Mouse (Mus musculus) forebrain, embryonic 11.5 days (tissue): Measurements from ENCODE around the gene Ubap2. TPM values are rescaled to one million over a fixed set of nuclear protein-coding genes. Genes with fewer than 3 reads are reported as not detected.
A peak's percentile ranks its signal among the peaks of the same experiment; 100 is the strongest.

Experiments used
- ATAC-seq: fragments of 200-750 bp; cut with Nextera tagmentation; replicated peaks from 2 replicates; pipeline ENCODE4 v1.8.0; 2017; ENCODE audit warnings: moderate TSS enrichment; ENCODE audit not compliant: low FRiP score
- DNase-seq: peaks from one replicate; pipeline ENCODE4 v3.0.0-alpha.2; 2017; ENCODE audit warnings: low spot score
- H3K27ac ChIP-seq: fragments of 300-500 bp; sonication (generic); 2 replicates; pipeline ENCODE4 v1.5.1; 2014; ENCODE audit warnings: low read depth, low read length
- H3K27me3 ChIP-seq: fragments of 300-500 bp; sonication (generic); 2 replicates; pipeline ENCODE4 v1.6.1; 2014; ENCODE audit warnings: mild to moderate bottlenecking, low read length, mixed read lengths; ENCODE audit not compliant: control insufficient read depth, insufficient read depth
- H3K36me3 ChIP-seq: fragments of 300-500 bp; sonication (generic); 2 replicates; pipeline ENCODE4 v1.6.1; 2014; ENCODE audit warnings: mild to moderate bottlenecking, low read length, moderate library complexity, mixed read lengths; ENCODE audit not compliant: control insufficient read depth, insufficient read depth
- H3K4me1 ChIP-seq: fragments of 300-500 bp; sonication (generic); replicated peaks from 2 replicates; pipeline ENCODE4 v1.6.1; 2014; ENCODE audit warnings: low read length, mixed read lengths; ENCODE audit not compliant: control insufficient read depth, insufficient read depth
- H3K4me2 ChIP-seq: fragments of 300-500 bp; sonication (generic); 2 replicates; pipeline ENCODE4 v1.6.1; 2014; ENCODE audit warnings: low read depth, mild to moderate bottlenecking, low read length, moderate library complexity, mixed read lengths; ENCODE audit not compliant: severe bottlenecking
- H3K4me3 ChIP-seq: fragments of 300-500 bp; sonication (generic); 2 replicates; pipeline ENCODE4 v1.5.1; 2014; ENCODE audit warnings: low read depth, low read length
- H3K9ac ChIP-seq: fragments of 300-500 bp; sonication (generic); 2 replicates; pipeline ENCODE4 v1.6.1; 2014; ENCODE audit warnings: low read length
- H3K9me3 ChIP-seq: fragments of 300-500 bp; sonication (generic); 2 replicates; pipeline ENCODE4 v1.6.1; 2016; ENCODE audit warnings: low read length, mixed read lengths; ENCODE audit not compliant: control insufficient read depth
- WGBS: fragments of 180-500 bp; shearing (Covaris S2); extraction: QIAGEN DNeasy Blood & Tissue Kit; methylation state at CpG from one replicate; pipeline ENCODE4 v1.1.7; 2014; 5-methylcytosine and 5-hydroxymethylcytosine counted together
- polyA plus RNA-seq: library from polyadenylated mRNA; unstranded; fragments of >200 nt; fragmentation: Nextera tagmentation; extraction: Ambion mirVana; gene quantifications from 2 replicates; pipeline ENCODE4 v1.2.1, GENCODE M21; 2014

Ubap2 gene
- polyA plus RNA-seq = 92.1 and 97.3 TPM in 2 replicates

DNA sequence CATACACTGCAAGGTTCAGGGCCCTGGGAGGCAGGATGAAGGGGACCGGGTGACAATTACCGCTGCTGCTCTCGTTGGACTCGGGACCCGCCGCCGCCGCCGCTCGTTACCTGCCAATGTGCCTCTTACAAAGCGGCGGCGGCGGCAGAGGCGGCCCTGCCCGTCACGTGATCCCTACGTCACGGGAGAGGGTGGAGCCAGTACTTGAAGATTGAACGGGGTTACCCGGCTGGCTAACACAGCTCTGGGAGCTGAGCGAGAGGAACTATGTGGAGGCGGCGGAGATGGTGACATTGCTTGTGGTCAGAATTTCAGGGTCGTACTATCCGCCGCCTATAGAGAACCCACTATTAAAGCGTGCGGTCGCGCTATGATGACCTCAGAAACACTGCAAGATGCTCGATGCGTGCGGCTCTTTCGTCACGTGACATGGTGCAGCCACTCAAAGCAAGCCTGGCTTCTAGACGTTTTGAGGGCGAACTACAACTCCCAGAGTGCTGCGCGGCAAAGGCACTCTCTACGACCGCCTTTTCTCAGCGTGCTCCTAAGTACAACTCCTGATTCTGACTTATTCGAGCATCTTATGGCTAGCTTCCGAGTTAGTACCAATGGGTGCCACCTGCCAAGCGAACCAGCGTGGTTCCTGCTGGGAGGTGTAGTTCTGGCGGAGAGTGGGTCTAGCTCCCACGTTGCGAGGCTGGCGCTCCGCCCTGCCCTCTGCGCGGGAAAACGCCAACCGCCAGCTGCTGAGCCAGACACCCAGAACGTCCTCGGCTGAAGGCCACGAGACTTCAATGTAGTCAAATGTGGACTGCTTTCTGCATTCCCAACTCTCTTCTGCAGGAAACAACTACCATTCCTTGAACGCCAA lies at the start of gene Ubap2:
TSS of gene Ubap2 (minus strand) at position 165 of the 871 bp plus-strand sequence.
- no peaks in the 10 kb centered on the region for H3K27me3 ChIP-seq
- no peaks in the 10 kb centered on the region for H3K9me3 ChIP-seq
- peak within 1 kb of the TSS; percentile 84 for H3K27ac ChIP-seq
- peak within 1 kb of the TSS; percentile 86 for H3K4me3 ChIP-seq
- H3K4me2 ChIP-seq = peak within 1 kb of the TSS; percentile 61
- under 1% methylated on average over 60 of the region's 60 CpGs for WGBS
- peak; percentile 98 for ATAC-seq
- peaks cover 3% of the 10 kb centered on the region; the same call in 1 of the 2 replicates for H3K4me1 ChIP-seq
- DNase-seq = peak; percentile 97
- peaks cover 3% of the 10 kb centered on the region; the same call in 1 of the 2 replicates for H3K36me3 ChIP-seq
- H3K9ac ChIP-seq = peak within 1 kb of the TSS; percentile 92

DNA sequence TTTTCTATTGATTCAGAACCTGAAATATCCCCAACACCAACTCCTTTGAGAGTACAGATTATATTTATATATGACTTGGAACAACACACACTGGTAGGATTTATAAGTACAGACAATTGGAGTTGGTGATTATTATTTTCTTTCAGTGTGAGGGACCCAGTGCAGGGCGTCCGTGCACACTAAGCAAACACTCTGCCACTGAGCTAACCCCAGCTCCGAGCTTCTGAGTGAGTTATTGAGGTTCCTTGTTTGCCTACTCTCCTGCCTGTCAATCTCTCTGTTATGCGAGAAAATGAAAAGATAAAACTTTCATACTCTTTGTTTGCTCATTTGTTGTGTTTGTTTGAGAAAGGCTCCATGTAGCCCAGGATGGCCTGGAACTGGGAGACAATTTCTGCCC lies 46.0 kb upstream of the Ubap2 start:
- no peak overlapping the region for H3K9ac ChIP-seq
- no peak overlapping the region for H3K4me2 ChIP-seq
- H3K4me3 ChIP-seq = no peak overlapping the region
- ATAC-seq = no peak
- H3K27me3 ChIP-seq = no peaks in the 10 kb centered on the region
- no peaks in the 10 kb centered on the region for H3K36me3 ChIP-seq
- no peak for DNase-seq
- no peaks in the 10 kb centered on the region for H3K9me3 ChIP-seq
- H3K4me1 ChIP-seq = no peaks in the 10 kb centered on the region
- H3K27ac ChIP-seq = no peak overlapping the region
- WGBS = 80% methylated on average over 4 of the region's 4 CpGs

DNA sequence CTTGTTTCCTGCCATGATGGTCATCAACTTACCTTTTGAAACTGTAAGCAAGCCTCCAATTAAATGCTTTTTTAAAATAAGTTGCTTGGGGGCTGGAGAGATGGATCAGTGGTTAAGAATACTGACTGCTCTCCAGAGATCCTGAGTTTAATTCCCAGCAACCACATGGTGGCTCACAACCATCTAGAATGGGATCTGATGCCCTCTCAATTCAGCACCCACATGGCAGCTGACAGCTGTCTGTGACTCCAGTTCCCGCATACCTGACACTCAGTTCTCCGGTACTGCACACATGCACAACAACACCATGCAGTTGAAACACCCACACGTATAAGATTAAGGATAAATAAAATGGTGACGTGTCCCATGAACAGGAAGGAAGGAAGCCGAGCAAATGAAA lies 43.3 kb upstream of the Ubap2 start:
- DNase-seq = no peak
- Histone ChIP-seq H3K9me3 (no peaks in the 10 kb centered on the region), H3K36me3 (no peaks in the 10 kb centered on the region), H3K27me3 (no peaks in the 10 kb centered on the region), H3K4me2 (no peak overlapping the region), H3K4me3 (no peak overlapping the region), H3K27ac (no peak overlapping the region), H3K4me1 (peaks cover 3% of the 10 kb centered on the region), H3K9ac (no peak overlapping the region)
- WGBS = 91% methylated on average over 5 of the region's 5 CpGs
- no peak for ATAC-seq

DNA sequence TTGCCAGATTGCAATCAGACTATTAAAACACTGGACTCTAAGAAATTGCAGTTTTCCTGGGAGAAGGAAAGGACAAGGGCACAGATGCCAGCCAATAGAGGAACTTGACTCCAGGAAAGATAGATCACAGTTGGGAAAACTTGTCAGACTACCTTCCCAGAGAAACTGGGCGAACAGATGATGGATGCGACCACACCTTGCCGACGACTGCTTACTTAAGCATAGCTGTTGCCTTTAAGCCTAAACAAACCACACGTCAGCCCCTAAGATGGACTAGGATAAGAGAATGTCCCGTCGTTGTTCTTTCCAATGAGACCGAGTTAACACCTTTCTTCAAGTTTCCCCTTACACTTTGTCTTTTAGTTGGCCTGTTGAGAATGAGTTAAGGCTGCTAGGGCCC lies 40.2 kb upstream of the Ubap2 start:
- H3K27ac ChIP-seq = no peak overlapping the region
- ATAC-seq (peak; percentile 23; the same call in 1 of the 2 replicates), DNase-seq (no peak)
- H3K9ac ChIP-seq = peak overlapping the region; percentile 89
- H3K27me3 ChIP-seq = no peaks in the 10 kb centered on the region
- H3K4me1 ChIP-seq = peaks cover 3% of the 10 kb centered on the region
- peak overlapping the region; percentile 97 for H3K4me3 ChIP-seq
- H3K9me3 ChIP-seq = no peaks in the 10 kb centered on the region
- WGBS = 58% methylated on average over 8 of the region's 8 CpGs
- H3K4me2 ChIP-seq = peak overlapping the region; percentile 85
- H3K36me3 ChIP-seq = peaks cover 2% of the 10 kb centered on the region; the same call in 1 of the 2 replicates

DNA sequence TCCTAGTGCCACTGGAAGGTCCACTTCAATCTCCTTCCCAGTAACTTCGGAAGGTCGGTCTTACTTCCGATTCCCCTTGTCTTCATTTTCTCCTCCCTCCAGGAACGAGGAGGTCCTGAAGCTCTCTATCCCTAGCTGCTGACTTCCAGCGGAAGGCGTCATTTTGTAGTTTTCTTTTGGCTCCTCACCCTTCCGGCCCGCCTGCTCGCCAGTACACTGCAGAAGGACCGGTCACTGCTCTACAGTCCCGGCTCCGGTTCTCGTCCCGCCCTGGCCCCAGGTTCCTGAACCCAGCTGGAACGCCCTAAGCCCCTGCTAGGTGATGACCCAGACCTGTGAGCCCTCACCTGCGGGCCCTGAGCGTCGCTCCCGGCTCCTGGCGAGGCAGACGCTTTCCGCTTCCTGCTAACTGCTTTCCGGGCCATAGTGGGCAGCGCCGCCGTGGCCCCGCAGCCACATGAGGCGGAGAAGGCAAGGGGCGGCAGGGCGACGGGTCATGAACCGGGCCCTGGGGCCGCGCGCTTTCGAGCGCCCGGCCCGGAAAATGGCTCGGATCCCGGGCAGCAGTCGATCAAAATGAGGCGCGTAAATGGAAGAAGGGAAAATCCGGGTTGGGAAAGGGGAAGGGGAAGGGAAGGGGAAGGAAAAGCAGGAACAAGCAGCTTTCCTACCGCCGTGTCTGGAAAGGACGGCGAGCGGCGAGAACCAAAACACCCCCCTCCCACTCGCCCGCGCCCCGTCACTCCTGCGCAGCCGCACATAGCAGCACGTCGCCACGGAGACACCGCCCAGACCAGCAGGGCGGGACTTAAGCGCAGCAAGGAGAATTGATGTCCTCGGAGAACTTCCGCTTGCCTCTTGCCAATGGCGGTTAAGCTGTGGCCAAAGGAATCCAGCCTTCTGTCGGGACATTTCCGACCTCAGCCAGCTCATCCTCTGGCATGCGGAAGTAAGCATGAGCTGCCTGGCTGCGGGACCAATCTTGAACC lies 39.5 kb upstream of the Ubap2 start, which contains the start of gene Dcaf12:
TSS of gene Dcaf12 (minus strand) at position 749 of the 989 bp plus-strand sequence.
- Histone ChIP-seq H3K27me3 (no peaks in the 10 kb centered on the region), H3K9ac (peak within 1 kb of the TSS; percentile 89), H3K36me3 (peaks cover 2% of the 10 kb centered on the region; the same call in 1 of the 2 replicates), H3K9me3 (no peaks in the 10 kb centered on the region), H3K4me2 (peak within 1 kb of the TSS; percentile 85), H3K27ac (peak within 1 kb of the TSS; percentile 74), H3K4me3 (peak within 1 kb of the TSS; percentile 97), H3K4me1 (peaks cover 3% of the 10 kb centered on the region)
- WGBS = under 1% methylated on average over 70 of the region's 70 CpGs
- peak; percentile 96 for ATAC-seq
- DNase-seq = peak; percentile 96

DNA sequence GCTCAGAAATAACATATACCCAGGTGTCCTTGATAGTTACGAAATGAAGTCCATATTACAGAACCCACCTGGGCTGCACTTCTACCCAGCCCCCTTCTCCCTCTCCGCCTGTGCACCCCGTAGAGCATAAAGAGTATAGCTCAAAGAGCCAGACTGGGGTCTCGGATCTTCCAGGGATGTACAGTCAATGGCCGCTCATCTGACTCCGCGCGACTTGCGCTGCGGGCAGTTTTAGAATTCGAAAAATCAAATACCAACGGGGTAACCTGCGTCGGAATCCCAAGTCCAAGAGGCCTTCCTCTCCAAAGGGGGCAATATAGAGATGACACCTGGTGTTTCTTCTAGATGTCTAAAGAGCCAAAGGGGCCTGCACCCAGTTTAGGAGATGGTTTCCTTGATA lies 38.8 kb upstream of the Ubap2 start:
- Histone ChIP-seq H3K27me3 (no peaks in the 10 kb centered on the region), H3K27ac (peak overlapping the region; percentile 74; the same call in 1 of the 2 replicates), H3K9ac (peak overlapping the region; percentile 89), H3K4me2 (peak overlapping the region; percentile 85), H3K4me1 (peaks cover 3% of the 10 kb centered on the region), H3K36me3 (peaks cover 2% of the 10 kb centered on the region; the same call in 1 of the 2 replicates), H3K4me3 (peak overlapping the region; percentile 97), H3K9me3 (no peaks in the 10 kb centered on the region)
- 24% methylated on average over 14 of the region's 14 CpGs for WGBS
- no peak for DNase-seq
- no peak for ATAC-seq

DNA sequence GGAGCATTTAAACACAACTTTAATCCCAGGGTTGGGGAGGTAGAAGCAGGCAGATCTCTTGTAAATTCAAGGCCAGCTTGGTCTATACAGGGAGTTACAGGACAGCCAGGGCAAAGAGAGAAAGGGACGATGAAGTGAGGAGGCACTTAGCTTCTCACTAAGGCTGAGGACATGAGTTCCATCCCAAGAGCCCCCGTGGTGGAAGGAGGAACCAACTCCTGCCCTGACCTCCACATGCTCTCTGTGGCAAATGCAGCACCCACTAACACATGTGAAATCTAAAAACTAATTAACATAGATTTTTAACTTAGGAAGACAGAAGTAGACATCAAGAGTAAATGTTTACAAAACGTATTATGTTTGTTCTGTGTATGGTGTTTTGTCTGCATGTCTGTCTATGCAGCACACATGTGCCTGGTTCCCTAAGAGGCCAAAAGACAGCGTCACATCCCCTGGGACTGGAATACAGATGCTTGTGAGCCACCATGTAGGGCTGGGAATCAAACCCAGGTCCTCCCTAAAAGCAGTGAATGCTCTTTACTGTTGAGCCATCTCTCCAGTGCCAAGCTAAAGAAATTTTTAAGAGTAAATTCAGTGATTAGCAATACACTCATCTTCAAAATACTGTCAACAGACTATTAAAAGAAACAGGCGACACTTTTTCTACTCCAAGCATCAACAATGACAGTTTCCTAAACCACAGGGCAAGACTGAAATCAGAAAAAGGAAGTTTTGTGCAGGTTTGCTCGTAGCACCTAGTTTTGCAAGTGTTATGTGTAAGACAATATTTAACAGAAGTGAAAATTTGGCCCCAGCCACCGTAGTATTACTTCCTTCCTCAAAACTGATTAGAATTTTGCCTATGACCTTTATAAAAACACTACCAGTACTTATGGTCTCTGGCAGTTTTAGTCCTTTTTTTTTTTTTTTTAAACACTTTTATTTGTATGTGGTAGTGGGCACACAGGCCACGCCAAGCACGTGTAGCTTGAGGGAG lies 35.9 kb upstream of the Ubap2 start:
- Histone ChIP-seq H3K4me2 (no peak overlapping the region), H3K36me3 (peaks cover 2% of the 10 kb centered on the region; the same call in 1 of the 2 replicates), H3K9me3 (no peaks in the 10 kb centered on the region), H3K27me3 (no peaks in the 10 kb centered on the region), H3K9ac (no peak overlapping the region), H3K27ac (no peak overlapping the region), H3K4me3 (no peak overlapping the region), H3K4me1 (peaks cover 3% of the 10 kb centered on the region)
- DNase-seq = no peak
- no peak for ATAC-seq
- WGBS = 93% methylated on average over 9 of the region's 9 CpGs
